Mouse (Mus musculus) small intestine, adult 2 months (tissue): ENCODE measurements around the gene Hmgn1.

Source experiments
- CTCF ChIP-seq: fragments of 200-500 bp; IDR thresholded peaks from 2 replicates; pipeline ENCODE4 v1.5.1; 2012; ENCODE audit warnings: low read depth, mild to moderate bottlenecking, control low read depth, inconsistent platforms, low read length, moderate library complexity, mixed read lengths; ENCODE audit not compliant: insufficient replicate concordance, insufficient read length; ENCODE audit errors: extremely low read depth
- POLR2A ChIP-seq: fragments of 200-500 bp; IDR thresholded peaks from 2 replicates; pipeline ENCODE4 v1.6.1; 2012; ENCODE audit warnings: low read depth, mild to moderate bottlenecking, control low read depth, inconsistent platforms, low read length, moderate library complexity

GRCm38 (mm10) chr16:96128466-96128865, 937 bp upstream of the Hmgn1 start:
- TF ChIP-seq POLR2A: no peak
- TF ChIP-seq CTCF: no peak
